Mouse (Mus musculus): ENCODE results near the gene Ccl27a. TPM values are rescaled to one million over a fixed set of nuclear protein-coding genes. Genes with fewer than 3 reads are reported as not detected.

Ccl27a gene
- polyA plus RNA-seq, 1 experiment from 2014 or later = 24.5 TPM

- Histone ChIP-seq H3K27ac (ENCODE audit: low read length) (no peak overlapping the region), H3K27me3 (replicated peaks; ENCODE audit: insufficient read depth, low read length) (peaks cover 70% of the 10 kb centered on the region), H3K9me3 (ENCODE audit: low read length) (no peaks in the 10 kb centered on the region), H3K36me3 (ENCODE audit: insufficient read depth, low read length) (no peaks in the 10 kb centered on the region), H3K4me3 (ENCODE audit: low read depth, low read length) (no peak overlapping the region), H3K4me2 (replicated peaks; ENCODE audit: low read depth, low read length) (no peak overlapping the region), H3K9ac (replicated peaks; ENCODE audit: low read depth) (no peak overlapping the region), H3K4me1 (ENCODE audit: insufficient read depth, low read depth, low read length) (no peaks in the 10 kb centered on the region; the same call in 1 of the 2 replicates)
- no peak for TF ChIP-seq CTCF (IDR thresholded peaks at IDR 0.05)
- ATAC-seq = no peak
- DNase-seq (ENCODE audit: low spot score) = no peak
- 20% methylated on average over 20 of the region's 20 CpGs for WGBS
These were observed 47.0 kb downstream of the Ccl27a start for GRCm38 (mm10) chr4:41726826-41727621.

DNA sequence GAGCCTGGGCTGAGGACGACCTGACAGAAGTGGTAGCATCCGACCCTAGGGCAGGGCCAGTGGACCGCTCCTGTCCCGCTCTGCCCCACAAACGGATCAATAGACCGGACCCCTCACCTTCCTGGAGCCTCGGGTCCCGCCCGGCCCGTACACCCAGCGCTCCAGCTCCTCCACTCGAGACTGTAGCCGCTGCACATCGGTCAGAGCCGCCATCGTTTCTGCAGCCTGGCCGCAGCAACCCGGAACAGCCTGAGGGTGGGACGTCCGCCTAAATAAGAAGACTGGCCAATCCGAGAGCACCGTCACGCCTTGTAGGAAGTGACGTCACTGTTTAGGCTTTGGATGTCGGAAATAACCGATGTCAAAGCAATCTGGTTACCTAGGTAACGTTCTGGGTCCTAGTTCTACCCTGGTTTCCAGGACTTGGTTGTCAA, 51.1 kb downstream of the Ccl27a start, which contains the start of gene Dctn3:
Gene Dctn3 (minus strand): TSS at position 253 of the 434 bp plus-strand sequence.
- Histone ChIP-seq H3K36me3 (ENCODE audit: insufficient read depth, low read length) (peaks cover 20% of the 10 kb centered on the region), H3K4me3 (ENCODE audit: low read depth, low read length) (peak within 1 kb of the TSS; percentile 85), H3K27me3 (replicated peaks; ENCODE audit: insufficient read depth, low read length) (peaks cover 43% of the 10 kb centered on the region), H3K4me2 (replicated peaks; ENCODE audit: low read depth, low read length) (peak within 1 kb of the TSS; percentile 76), H3K9ac (replicated peaks; ENCODE audit: low read depth) (peak within 1 kb of the TSS; percentile 76), H3K27ac (ENCODE audit: low read length) (no peak within 1 kb of the TSS), H3K9me3 (ENCODE audit: low read length) (no peaks in the 10 kb centered on the region), H3K4me1 (ENCODE audit: insufficient read depth, low read depth, low read length) (no peaks in the 10 kb centered on the region; the same call in 1 of the 2 replicates)
- TF ChIP-seq CTCF (IDR thresholded peaks at IDR 0.05) (no peak), EP300 (IDR thresholded peaks at IDR 0.05) (no peak)
- ATAC-seq = peak; percentile 99
- peak; percentile 99 for DNase-seq (ENCODE audit: low spot score)
- under 1% methylated on average over 27 of the region's 27 CpGs for WGBS

Other genes with a start within 250 kb of the Ccl27a start
- 4.7 and 5.2 TPM in 2 replicates for gene Fam219a, start 204.7 kb downstream of the Ccl27a start, polyA plus RNA-seq (2015; fragmentation: Nextera tagmentation; extraction: Ambion mirVana)
- 8.9 and 9.0 TPM in 2 replicates for gene Dnaic1, start 204.5 kb downstream of the Ccl27a start, polyA plus RNA-seq (2015; fragmentation: Nextera tagmentation; extraction: Ambion mirVana)
- gene Enho, start 133.9 kb downstream of the Ccl27a start, polyA plus RNA-seq (2015; fragmentation: Nextera tagmentation; extraction: Ambion mirVana) = 18.9 and 25.0 TPM in 2 replicates
- 0.77 and 1.1 TPM in 2 replicates for gene Cntfr, start 77.2 kb downstream of the Ccl27a start, polyA plus RNA-seq (2015; fragmentation: Nextera tagmentation; extraction: Ambion mirVana)
- 62.1 and 72.6 TPM in 2 replicates for gene Il11ra1, start 74.3 kb downstream of the Ccl27a start, polyA plus RNA-seq (2015; fragmentation: Nextera tagmentation; extraction: Ambion mirVana)
- gene Rpp25l, start 60.7 kb downstream of the Ccl27a start, polyA plus RNA-seq (2015; fragmentation: Nextera tagmentation; extraction: Ambion mirVana) = 45.6 and 51.8 TPM in 2 replicates
- 143 and 151 TPM in 2 replicates for gene Dctn3, start 51.1 kb downstream of the Ccl27a start, polyA plus RNA-seq (2015; fragmentation: Nextera tagmentation; extraction: Ambion mirVana)
- gene Arid3c, start 43.1 kb downstream of the Ccl27a start, polyA plus RNA-seq (2015; fragmentation: Nextera tagmentation; extraction: Ambion mirVana) = 0.06 TPM in 1 of 2 replicates, not detected in the other
- 34.3 and 39.7 TPM in 2 replicates for gene Galt, start 19.0 kb downstream of the Ccl27a start, polyA plus RNA-seq (2015; fragmentation: Nextera tagmentation; extraction: Ambion mirVana)
- 43.3 and 43.7 TPM in 2 replicates for gene Sigmar1, start 18.1 kb downstream of the Ccl27a start, polyA plus RNA-seq (2015; fragmentation: Nextera tagmentation; extraction: Ambion mirVana)
- gene Gm21541, start 129.4 kb upstream of the Ccl27a start, polyA plus RNA-seq (2015; fragmentation: Nextera tagmentation; extraction: Ambion mirVana) = 94.4 and 95.8 TPM in 2 replicates
- 0.36 and 0.84 TPM in 2 replicates for gene Gm20878, start 167.3 kb upstream of the Ccl27a start, polyA plus RNA-seq (2015; fragmentation: Nextera tagmentation; extraction: Ambion mirVana)
- gene Fam205a4, start 191.8 kb upstream of the Ccl27a start, polyA plus RNA-seq (2015; fragmentation: Nextera tagmentation; extraction: Ambion mirVana) = 0.04 and 0.06 TPM in 2 replicates